Mouse (Mus musculus): ENCODE results near the gene Gm21992. TPM values are rescaled to one million over a fixed set of nuclear protein-coding genes. Genes with fewer than 3 reads are reported as not detected.

The Gm21992 gene
- total RNA-seq, 1 experiment from 2014 or later, result 15.1 TPM

GRCm38 (mm10) chr19:4694346-4694745, 117.1 kb downstream of the Gm21992 start:
- no peak for ATAC-seq (replicated peaks; ENCODE audit: insufficient number of reproducible peaks, low FRiP score, low TSS enrichment, poor library complexity, severe bottlenecking)

Other genes with a start within 250 kb of the Gm21992 start
- not detected in 3 replicates for gene Lrfn4, start 195.9 kb downstream of the Gm21992 start, total RNA-seq (2017)
- 16.7 to 27.3 TPM (median 27.2 TPM) in 3 replicates for gene Rce1, start 186.0 kb downstream of the Gm21992 start, total RNA-seq (2017)
- gene Gm960, start 112.9 kb downstream of the Gm21992 start, total RNA-seq (2017), result not detected in 3 replicates
- gene Sptbn2, start 100.4 kb downstream of the Gm21992 start, total RNA-seq (2017), result not detected in 3 replicates
- 12.2 to 30.8 TPM (median 24.9 TPM) in 3 replicates for gene Rbm4b, start 55.1 kb downstream of the Gm21992 start, total RNA-seq (2017)
- 67.3 to 110 TPM (median 84.7 TPM) in 3 replicates for gene Rbm4, start 17.7 kb downstream of the Gm21992 start, total RNA-seq (2017)
- gene Rbm14, start within 50 bp of the Gm21992 start, total RNA-seq (2017), result 6.2 to 21.3 TPM (median 6.9 TPM) in 3 replicates
- gene Ccs, start 27.7 kb upstream of the Gm21992 start, total RNA-seq (2017), result 18.7 to 42.7 TPM (median 33.6 TPM) in 3 replicates
- not detected in 3 replicates for gene Ccdc87, start 27.8 kb upstream of the Gm21992 start, total RNA-seq (2017)
- 0.39 TPM in 1 of 3 replicates, not detected in the others for gene Ctsf, start 43.5 kb upstream of the Gm21992 start, total RNA-seq (2017)
- 0.10 to 1.7 TPM in 2 of 3 replicates, not detected in the other for gene Actn3, start 66.3 kb upstream of the Gm21992 start, total RNA-seq (2017)
- 5.2 to 12.4 TPM (median 10.3 TPM) in 3 replicates for gene Zdhhc24, start 67.1 kb upstream of the Gm21992 start, total RNA-seq (2017)
- gene Bbs1, start 95.0 kb upstream of the Gm21992 start, total RNA-seq (2017), result 0.29 TPM in 1 of 3 replicates, not detected in the others
- gene Dpp3, start 116.7 kb upstream of the Gm21992 start, total RNA-seq (2017), result 38.4 to 56.8 TPM (median 49.0 TPM) in 3 replicates
- not detected in 3 replicates for gene Peli3, start 131.5 kb upstream of the Gm21992 start, total RNA-seq (2017)
- 17.6 to 27.9 TPM (median 17.8 TPM) in 3 replicates for gene Mrpl11, start 150.5 kb upstream of the Gm21992 start, total RNA-seq (2017)
- gene Npas4, start 178.7 kb upstream of the Gm21992 start, total RNA-seq (2017), result not detected in 3 replicates
- gene Slc29a2, start 212.2 kb upstream of the Gm21992 start, total RNA-seq (2017), result 0.97 TPM in 1 of 3 replicates, not detected in the others
- gene B4gat1, start 227.2 kb upstream of the Gm21992 start, total RNA-seq (2017), result 5.1 to 6.9 TPM in 2 of 3 replicates, not detected in the other
- 4.3 TPM in 1 of 3 replicates, not detected in the others for gene AC124502.3, start 227.3 kb upstream of the Gm21992 start, total RNA-seq (2017)
- gene Brms1, start 229.7 kb upstream of the Gm21992 start, total RNA-seq (2017), result 16.6 to 60.3 TPM (median 46.3 TPM) in 3 replicates
- 0.19 to 0.68 TPM (median 0.21 TPM) in 3 replicates for gene Rin1, start 238.9 kb upstream of the Gm21992 start, total RNA-seq (2017)